Mouse (Mus musculus) olfactory bulb, adult 2 months (tissue): Measurements from ENCODE around the gene Scai.

Experiments used
- CTCF ChIP-seq: fragments of 200-500 bp; IDR thresholded peaks from 2 replicates; pipeline ENCODE4 v1.5.1; 2012; ENCODE audit warnings: low read depth, mild to moderate bottlenecking, low read length, moderate library complexity; ENCODE audit not compliant: insufficient read depth
- POLR2A ChIP-seq: fragments of 200-500 bp; IDR thresholded peaks from 2 replicates; pipeline ENCODE4 v1.6.1; 2012; ENCODE audit warnings: mild to moderate bottlenecking, low read depth, low read length, moderate library complexity; ENCODE audit not compliant: insufficient read depth

DNA sequence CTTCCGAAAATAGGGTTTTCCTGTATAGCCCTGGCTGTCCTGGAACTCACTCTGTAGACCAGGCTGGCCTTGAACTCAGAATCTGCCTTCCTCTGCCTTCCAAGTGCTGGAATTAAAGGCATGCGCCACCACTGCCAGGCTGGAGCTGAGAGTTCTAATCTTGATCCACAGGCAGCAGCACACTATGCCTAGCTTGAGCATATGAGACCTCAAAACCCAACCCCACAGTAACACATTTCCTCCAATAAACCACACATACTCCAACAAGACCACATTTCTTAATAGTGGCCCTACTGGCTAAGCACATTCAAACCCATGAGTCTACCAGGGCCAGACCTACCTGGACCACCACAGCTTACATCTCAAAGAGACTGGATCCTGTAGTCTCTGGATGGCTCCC, 74.0 kb downstream of the Scai start:
- TF ChIP-seq CTCF (no peak), POLR2A (no peak)
